Mouse (Mus musculus): ENCODE results near the gene Ccdc171. TPM values are rescaled to one million over a fixed set of nuclear protein-coding genes. Genes with fewer than 3 reads are reported as not detected.

Gene Ccdc171
- polyA plus RNA-seq, 1 experiment from 2014 or later = 4.1 TPM

DNA sequence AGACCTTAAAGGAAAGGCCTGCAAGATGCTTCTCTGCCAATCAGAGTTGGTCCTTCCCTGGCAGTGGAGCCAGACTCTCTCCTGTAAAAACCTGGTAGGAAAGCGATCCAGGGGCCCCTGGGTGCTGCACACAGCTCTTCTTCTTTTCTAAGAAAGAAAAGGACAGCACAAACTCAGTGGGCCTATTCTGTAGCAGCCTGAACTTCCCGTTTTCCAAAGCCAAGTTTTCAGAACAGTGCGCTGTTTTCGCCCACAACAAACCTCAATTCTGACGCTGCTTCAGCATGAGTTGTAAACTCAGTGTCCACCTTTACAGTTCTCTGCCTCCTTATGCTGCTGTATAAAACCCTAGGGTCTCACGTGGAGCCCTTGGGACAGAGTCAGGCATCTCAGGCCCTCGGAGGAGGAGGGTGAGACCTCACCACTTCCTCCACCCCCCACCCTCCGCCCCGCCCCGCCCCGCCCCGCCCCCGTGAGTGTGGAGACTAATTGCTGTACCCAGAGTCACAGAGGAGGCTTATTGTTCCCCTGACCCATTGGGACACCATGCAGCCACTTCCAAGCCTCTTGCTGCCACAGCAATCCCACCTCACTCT is 363.2 kb downstream of the Ccdc171 start:
- H3K27ac ChIP-seq (ENCODE audit: low read depth, low read length) = no peak overlapping the region
- WGBS = 63% methylated on average over 13 of the region's 13 CpGs
- no peak overlapping the region for H3K4me3 ChIP-seq (ENCODE audit: low read depth, low read length)
- ATAC-seq (ENCODE audit: low FRiP score) (no peak), DNase-seq (ENCODE audit: low spot score, missing footprints) (no peak)
- no peaks in the 10 kb centered on the region for H3K9me3 ChIP-seq (ENCODE audit: control insufficient read depth, low read length)
- H3K27me3 ChIP-seq (ENCODE audit: control insufficient read depth, insufficient read depth, low read length) = no peaks in the 10 kb centered on the region
- H3K9ac ChIP-seq (ENCODE audit: low read length) = no peak overlapping the region
- no peaks in the 10 kb centered on the region for H3K4me1 ChIP-seq (ENCODE audit: control insufficient read depth, insufficient read depth, low read length)
- no peaks in the 10 kb centered on the region for H3K36me3 ChIP-seq (ENCODE audit: control insufficient read depth, insufficient read depth, low read length)
- no peak overlapping the region for H3K4me2 ChIP-seq

DNA sequence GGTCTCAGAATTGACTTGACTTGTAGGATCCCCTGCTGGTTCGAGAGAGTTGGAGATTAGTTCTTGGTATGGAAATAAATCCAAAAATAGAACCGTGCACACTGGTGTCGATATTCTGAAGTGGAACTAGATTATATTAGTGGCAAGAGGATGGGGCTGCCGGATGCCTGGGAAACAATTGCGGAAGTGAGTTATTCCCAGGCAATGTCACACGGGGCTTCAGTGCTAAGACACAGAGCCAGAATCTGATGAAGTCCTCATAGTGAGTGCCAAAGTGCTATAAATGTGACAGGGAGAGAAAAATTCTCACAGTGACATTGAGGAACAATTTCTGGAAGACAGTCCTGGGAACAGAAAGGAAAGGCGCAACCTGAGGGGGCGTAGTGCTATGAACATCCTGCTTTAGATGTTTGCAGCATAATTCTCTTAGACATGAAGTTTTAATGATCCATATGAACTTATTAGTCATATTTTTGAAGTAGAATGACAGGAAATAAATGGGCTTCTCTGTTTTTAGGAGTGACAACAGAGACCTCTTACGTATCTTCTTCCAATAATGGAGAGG is 376.8 kb downstream of the Ccdc171 start:
- Histone ChIP-seq H3K4me2 (no peak overlapping the region), H3K9me3 (ENCODE audit: control insufficient read depth, low read length) (no peaks in the 10 kb centered on the region), H3K4me3 (ENCODE audit: low read depth, low read length) (no peak overlapping the region), H3K4me1 (ENCODE audit: control insufficient read depth, insufficient read depth, low read length) (no peaks in the 10 kb centered on the region), H3K36me3 (ENCODE audit: control insufficient read depth, insufficient read depth, low read length) (no peaks in the 10 kb centered on the region), H3K27me3 (ENCODE audit: control insufficient read depth, insufficient read depth, low read length) (no peaks in the 10 kb centered on the region), H3K9ac (ENCODE audit: low read length) (no peak overlapping the region), H3K27ac (ENCODE audit: low read depth, low read length) (no peak overlapping the region)
- DNase-seq (ENCODE audit: low spot score, missing footprints) (no peak), ATAC-seq (ENCODE audit: low FRiP score) (no peak)
- WGBS = 88% methylated on average over 9 of the region's 9 CpGs

Other genes with a start within 250 kb of the Ccdc171 start
- 1.9 and 2.1 TPM in 2 replicates for gene Ttc39b, start 201.3 kb upstream of the Ccdc171 start, polyA plus RNA-seq (2014; fragmentation: Nextera tagmentation; extraction: Ambion mirVana)
- gene Snapc3, start 107.8 kb upstream of the Ccdc171 start, polyA plus RNA-seq (2014; fragmentation: Nextera tagmentation; extraction: Ambion mirVana) = 75.2 and 83.0 TPM in 2 replicates
- gene Psip1, start 39.1 kb upstream of the Ccdc171 start, polyA plus RNA-seq (2014; fragmentation: Nextera tagmentation; extraction: Ambion mirVana) = 469 and 508 TPM in 2 replicates